Mouse (Mus musculus) heart, embryonic 12.5 days (tissue): ENCODE results near the gene 4921517D22Rik. TPM values are rescaled to one million over a fixed set of nuclear protein-coding genes. Genes with fewer than 3 reads are reported as not detected.
"Not testable (repeated sequence)": the region's sequence is repeated elsewhere in the genome, so short reads cannot be mapped to it uniquely, and the experiment has no call there.

Experiments
- ATAC-seq: fragments of 200-750 bp; cut with Nextera tagmentation; 2 replicates; pipeline ENCODE4 v1.8.0; 2017; ENCODE audit warnings: moderate TSS enrichment, moderate library complexity; ENCODE audit not compliant: insufficient number of reproducible peaks, low FRiP score
- H3K27ac ChIP-seq: fragments of 300-500 bp; sonication (generic); 2 replicates; pipeline ENCODE4 v1.5.1; 2016; ENCODE audit warnings: mild to moderate bottlenecking, moderate library complexity; ENCODE audit not compliant: poor library complexity, severe bottlenecking
- H3K27me3 ChIP-seq: fragments of 300-500 bp; sonication (generic); replicated peaks from 2 replicates; pipeline ENCODE4 v1.6.1; 2016; ENCODE audit warnings: mild to moderate bottlenecking, moderate library complexity
- H3K36me3 ChIP-seq: fragments of 300-500 bp; sonication (generic); 2 replicates; pipeline ENCODE4 v1.6.1; 2016; ENCODE audit warnings: mild to moderate bottlenecking, moderate library complexity
- H3K4me1 ChIP-seq: fragments of 300-500 bp; sonication (generic); replicated peaks from 2 replicates; pipeline ENCODE4 v1.6.1; 2016; ENCODE audit warnings: mild to moderate bottlenecking
- H3K4me2 ChIP-seq: fragments of 300-500 bp; sonication (generic); 2 replicates; pipeline ENCODE4 v1.6.1; 2016; ENCODE audit warnings: mild to moderate bottlenecking, moderate library complexity
- H3K4me3 ChIP-seq: fragments of 300-500 bp; sonication (generic); 2 replicates; pipeline ENCODE4 v1.5.1; 2016; ENCODE audit warnings: mild to moderate bottlenecking
- H3K9ac ChIP-seq: fragments of 300-500 bp; sonication (generic); 2 replicates; pipeline ENCODE4 v1.6.1; 2016; ENCODE audit warnings: mild to moderate bottlenecking, moderate library complexity
- H3K9me3 ChIP-seq: fragments of 300-500 bp; sonication (generic); replicated peaks from 2 replicates; pipeline ENCODE4 v1.6.1; 2016; ENCODE audit warnings: mild to moderate bottlenecking, moderate library complexity
- WGBS: fragments of 180-500 bp; shearing (Covaris S2); methylation state at CpG from one replicate; pipeline ENCODE4 v1.1.7; 2016; 5-methylcytosine and 5-hydroxymethylcytosine counted together
- polyA plus RNA-seq: library from polyadenylated mRNA; unstranded; fragments of >200 nt; fragmentation: Nextera tagmentation; extraction: Ambion mirVana; gene quantifications from 2 replicates; pipeline ENCODE4 v1.2.1, GENCODE M21; 2016

Gene 4921517D22Rik
- polyA plus RNA-seq, 1 experiment from 2014 or later = not detected

DNA sequence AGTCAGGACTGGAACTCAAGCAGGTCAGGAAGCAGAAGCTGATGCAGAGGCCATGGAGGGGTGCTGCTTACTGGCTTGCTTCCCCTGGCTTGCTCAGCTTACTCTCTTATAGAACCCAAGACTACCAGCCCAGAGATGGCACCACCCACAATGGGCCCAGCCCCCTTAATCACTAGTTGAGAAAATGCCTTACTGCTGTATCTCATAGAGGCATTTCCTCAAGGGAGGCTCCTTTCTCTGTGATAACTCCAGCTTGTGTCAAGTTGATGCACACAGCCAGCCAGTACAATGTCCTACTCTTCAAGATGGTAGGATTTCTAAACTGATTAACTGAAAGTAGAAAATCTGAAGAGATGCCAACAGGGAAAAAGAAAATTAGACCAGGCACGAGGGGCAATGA lies 28.2 kb upstream of the 4921517D22Rik start:
- not testable (repeated sequence) for H3K36me3 ChIP-seq, H3K9me3 ChIP-seq, H3K27ac ChIP-seq, H3K4me2 ChIP-seq, H3K4me1 ChIP-seq, H3K27me3 ChIP-seq, H3K4me3 ChIP-seq, H3K9ac ChIP-seq, ATAC-seq
- 71% methylated on average over 1 of the region's 1 CpGs for WGBS

DNA sequence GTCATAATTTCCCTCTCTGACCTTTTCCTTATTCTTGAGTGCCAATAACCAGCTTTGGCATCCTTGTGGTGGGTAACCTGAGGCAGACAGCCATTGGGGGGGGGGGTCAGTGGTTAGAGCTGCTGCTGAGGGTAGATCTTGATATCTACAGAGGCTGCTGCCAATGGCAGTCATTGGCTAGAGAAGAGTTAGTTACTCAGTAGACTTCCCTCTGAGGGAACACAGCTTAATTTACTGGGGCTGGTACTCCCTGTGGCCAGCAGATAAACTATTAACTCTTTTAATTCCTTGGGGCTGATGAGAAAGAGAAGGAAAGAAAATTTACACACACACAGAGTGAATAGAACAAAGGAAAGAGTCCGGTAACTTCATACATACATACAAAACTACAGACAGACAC lies 25.6 kb upstream of the 4921517D22Rik start:
- Histone ChIP-seq H3K4me3 (no peak overlapping the region), H3K9me3 (no peaks in the 10 kb centered on the region), H3K36me3 (no peaks in the 10 kb centered on the region), H3K4me2 (no peak overlapping the region), H3K9ac (no peak overlapping the region), H3K4me1 (no peaks in the 10 kb centered on the region), H3K27ac (0 out of 2 replicates have a peak overlapping the region, but pooled peaks have one; percentile 20), H3K27me3 (0 out of 2 replicates have a peak, but pooled peaks cover under 1% of the 10 kb centered on the region)
- WGBS = 89% methylated on average over 1 of the region's 1 CpGs
- ATAC-seq = no peak

DNA sequence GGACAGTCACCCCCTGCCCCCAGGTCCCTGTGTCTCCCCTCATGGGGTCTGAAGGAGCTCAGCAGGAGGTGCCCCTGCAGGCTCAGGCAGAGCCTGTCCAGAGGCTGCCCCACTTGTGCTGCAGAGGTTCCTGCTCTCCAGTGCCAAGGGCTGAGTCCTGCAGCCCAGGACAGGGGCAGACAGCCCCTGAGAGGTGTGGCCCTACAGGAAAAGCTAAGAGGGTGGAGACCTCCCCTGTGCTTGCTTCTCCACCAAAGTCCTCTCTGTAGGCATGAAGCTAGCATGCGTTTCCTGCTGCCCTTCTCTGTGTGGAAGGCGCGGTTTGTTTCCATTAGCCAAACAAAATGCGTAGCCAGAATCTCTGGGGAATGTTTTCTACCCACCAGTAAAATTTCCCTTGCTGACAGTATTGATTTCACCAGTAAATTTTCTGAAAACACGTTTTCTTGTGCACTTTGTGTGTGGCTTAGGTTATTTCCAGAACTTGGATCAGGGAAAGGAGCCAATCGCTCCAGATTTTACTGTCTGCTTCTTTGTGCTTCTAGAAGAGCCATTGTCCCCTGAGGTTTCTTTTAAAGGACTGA lies 25.0 kb upstream of the 4921517D22Rik start:
- 33% methylated on average over 6 of the region's 6 CpGs for WGBS
- H3K36me3 ChIP-seq, H3K4me2 ChIP-seq, H3K4me1 ChIP-seq, H3K9me3 ChIP-seq, H3K4me3 ChIP-seq, H3K27me3 ChIP-seq, H3K9ac ChIP-seq: not testable (repeated sequence)
- ATAC-seq = peak; percentile 49
- H3K27ac ChIP-seq = 0 out of 2 replicates have a peak overlapping the region, but pooled peaks have one; percentile 20

DNA sequence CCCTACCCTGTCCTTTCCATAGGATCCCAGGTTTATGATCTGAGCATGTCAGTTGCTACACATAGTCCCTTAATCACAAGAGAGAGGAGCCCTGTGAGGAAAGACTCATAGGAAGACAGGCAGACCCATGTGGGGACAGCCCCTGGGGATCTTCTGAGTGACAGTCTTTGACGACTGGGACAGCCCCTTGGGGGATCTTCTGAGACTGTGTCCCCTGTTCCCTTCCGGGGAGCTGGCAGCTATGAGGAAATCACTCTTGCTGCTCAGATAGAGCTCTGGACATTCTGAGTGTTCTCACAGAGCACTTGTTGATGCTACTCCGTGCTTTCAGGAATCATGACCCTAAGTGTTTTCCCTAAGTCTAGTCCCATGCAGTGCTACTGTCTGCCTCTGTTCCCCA lies 19.8 kb upstream of the 4921517D22Rik start:
- H3K9me3 ChIP-seq = no peaks in the 10 kb centered on the region
- no peaks in the 10 kb centered on the region for H3K4me1 ChIP-seq
- H3K27ac ChIP-seq = no peak overlapping the region
- no peak overlapping the region for H3K4me2 ChIP-seq
- H3K27me3 ChIP-seq = 0 out of 2 replicates have a peak, but pooled peaks cover 9% of the 10 kb centered on the region
- no peak overlapping the region for H3K4me3 ChIP-seq
- WGBS = 40% methylated on average over 3 of the region's 3 CpGs
- no peaks in the 10 kb centered on the region for H3K36me3 ChIP-seq
- no peak overlapping the region for H3K9ac ChIP-seq
- ATAC-seq = no peak

DNA sequence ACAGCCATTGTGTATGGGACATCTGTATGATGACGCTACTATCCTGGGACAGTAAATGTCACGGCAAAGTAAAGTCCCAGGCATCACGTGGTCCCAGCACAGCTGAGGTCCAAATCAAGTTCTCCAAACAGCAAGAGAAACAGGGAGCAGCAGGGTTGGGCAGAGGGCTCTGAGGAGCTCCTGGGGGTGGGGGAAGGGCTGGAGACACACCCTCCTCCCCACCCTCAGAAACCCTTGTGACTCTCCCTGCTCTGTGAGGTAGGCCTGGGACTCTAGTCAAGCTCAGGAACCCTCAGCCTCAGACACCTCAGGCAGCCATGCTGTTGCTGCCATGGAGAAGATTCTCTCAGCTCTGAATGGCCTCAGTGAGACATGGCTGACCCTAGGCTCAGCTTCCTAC lies 18.1 kb upstream of the 4921517D22Rik start, which contains the start of gene Spata31d1b:
Gene Spata31d1b (plus strand): TSS at position 301 of the 400 bp plus-strand sequence.
- ATAC-seq = not testable (repeated sequence)

DNA sequence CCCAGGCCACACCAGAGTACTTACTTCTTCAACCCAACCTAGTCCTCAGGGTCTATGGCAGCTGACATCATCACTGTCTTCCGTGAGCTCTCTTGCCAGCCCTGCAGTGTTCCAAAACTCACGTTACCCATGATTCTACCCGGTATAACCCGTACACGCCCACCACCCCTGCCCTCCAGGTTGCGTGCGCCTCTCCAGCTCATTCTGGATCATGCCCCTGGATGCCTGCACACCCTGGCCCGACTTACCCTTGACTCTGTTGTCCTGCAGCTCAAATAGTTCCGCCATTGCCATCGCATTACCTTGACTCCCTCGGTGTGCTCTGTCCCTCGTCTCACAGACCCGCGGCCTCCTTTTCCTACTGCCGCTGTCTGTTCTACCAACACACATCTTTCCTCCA lies 16.3 kb upstream of the 4921517D22Rik start, which contains the start of gene Spata31d1a:
Gene Spata31d1a (minus strand): TSS at position 101 of the 400 bp plus-strand sequence.
- no peak within 1 kb of the TSS for H3K27ac ChIP-seq
- no peak within 1 kb of the TSS for H3K9ac ChIP-seq
- no peak within 1 kb of the TSS for H3K4me3 ChIP-seq
- WGBS = 85% methylated on average over 15 of the region's 15 CpGs
- H3K9me3 ChIP-seq = no peaks in the 10 kb centered on the region
- H3K27me3 ChIP-seq = 0 out of 2 replicates have a peak, but pooled peaks cover 9% of the 10 kb centered on the region
- no peaks in the 10 kb centered on the region for H3K36me3 ChIP-seq
- no peaks in the 10 kb centered on the region for H3K4me1 ChIP-seq
- ATAC-seq = no peak
- H3K4me2 ChIP-seq = no peak within 1 kb of the TSS

More for the DNA sequence above, 18.1 kb upstream of the 4921517D22Rik start, which contains the start of gene Spata31d1b:
- not testable (repeated sequence) for H3K9me3 ChIP-seq, H3K4me3 ChIP-seq, H3K27me3 ChIP-seq, H3K4me2 ChIP-seq, H3K27ac ChIP-seq, H3K9ac ChIP-seq, H3K36me3 ChIP-seq, H3K4me1 ChIP-seq
- WGBS = 77% methylated on average over 3 of the region's 3 CpGs

DNA sequence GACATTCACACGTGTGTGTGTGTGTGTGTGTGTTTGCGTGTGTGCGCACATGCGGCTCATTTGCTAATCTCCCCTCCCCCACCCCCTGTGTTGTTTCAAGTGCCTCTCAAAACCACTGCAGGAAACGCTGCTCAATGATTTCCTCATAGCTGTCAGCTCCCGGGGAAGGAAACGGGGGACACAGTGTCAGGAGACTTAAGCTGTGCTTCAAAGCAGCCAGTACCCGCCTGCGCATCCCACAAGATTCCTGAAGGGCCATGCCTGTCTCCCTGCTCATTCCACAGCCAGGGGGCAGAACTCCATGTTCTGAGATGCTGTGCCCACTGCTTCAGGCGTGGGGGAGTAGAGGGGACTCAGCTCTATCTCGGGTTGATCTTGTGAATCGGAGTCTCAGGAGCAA lies 10.7 kb upstream of the 4921517D22Rik start:
- Histone ChIP-seq H3K4me3 (no peak overlapping the region), H3K27me3 (peaks cover 11% of the 10 kb centered on the region), H3K9me3 (no peaks in the 10 kb centered on the region), H3K36me3 (no peaks in the 10 kb centered on the region), H3K27ac (no peak overlapping the region), H3K4me1 (peaks cover 12% of the 10 kb centered on the region), H3K4me2 (peak overlapping the region; percentile 31; the same call in 1 of the 2 replicates), H3K9ac (no peak overlapping the region)
- 29% methylated on average over 12 of the region's 12 CpGs for WGBS
- peak; percentile 60 for ATAC-seq

DNA sequence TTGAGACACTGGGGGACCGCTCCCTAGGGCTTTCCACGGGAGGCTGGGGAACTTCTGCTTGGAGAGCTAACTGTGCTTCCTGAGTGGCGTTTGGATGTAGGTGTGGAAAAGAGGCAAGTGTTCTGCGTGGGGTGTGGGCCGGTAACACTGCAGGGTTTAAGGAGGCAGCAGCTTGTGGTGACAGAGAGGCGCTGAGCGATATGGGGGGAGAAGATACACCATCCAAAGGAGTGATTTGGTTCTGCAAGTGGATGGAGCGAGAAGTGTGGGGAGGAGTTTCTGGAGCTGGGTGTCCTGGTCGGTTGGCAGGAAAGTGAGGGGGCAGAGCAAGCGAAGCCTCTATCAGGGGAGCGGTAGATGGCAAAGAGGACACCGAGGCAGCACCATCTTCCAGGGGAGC lies 9.6 kb upstream of the 4921517D22Rik start:
- H3K4me1 ChIP-seq = peaks cover 12% of the 10 kb centered on the region
- 70% methylated on average over 12 of the region's 12 CpGs for WGBS
- H3K4me2 ChIP-seq = no peak overlapping the region
- H3K4me3 ChIP-seq = no peak overlapping the region
- H3K36me3 ChIP-seq = no peaks in the 10 kb centered on the region
- peaks cover 11% of the 10 kb centered on the region for H3K27me3 ChIP-seq
- H3K9ac ChIP-seq = no peak overlapping the region
- no peak overlapping the region for H3K27ac ChIP-seq
- H3K9me3 ChIP-seq = no peaks in the 10 kb centered on the region
- no peak for ATAC-seq

DNA sequence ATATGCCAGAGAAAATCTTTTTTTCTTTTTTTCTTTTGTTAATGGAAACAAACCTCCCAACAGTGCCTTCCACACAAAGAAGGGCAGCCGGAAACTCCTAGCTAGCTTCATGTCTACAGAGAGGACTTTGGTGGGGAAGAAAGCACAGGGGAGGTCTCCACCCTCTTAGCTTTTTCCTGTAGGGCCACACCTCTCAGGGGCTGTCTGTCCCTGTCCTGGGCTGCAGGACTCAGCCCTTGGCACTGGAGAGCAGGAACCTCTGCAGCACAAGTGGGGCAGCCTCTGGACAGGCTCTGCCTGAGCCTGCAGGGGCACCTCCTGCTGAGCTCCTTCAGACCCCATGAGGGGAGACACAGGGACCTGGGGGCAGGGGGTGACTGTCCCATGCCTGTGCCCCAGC lies 6.2 kb upstream of the 4921517D22Rik start:
- Histone ChIP-seq H3K27me3 (peaks cover 11% of the 10 kb centered on the region), H3K4me1 (peaks cover 12% of the 10 kb centered on the region)
- 43% methylated on average over 1 of the region's 1 CpGs for WGBS
- not testable (repeated sequence) for H3K4me2 ChIP-seq, H3K9ac ChIP-seq, H3K9me3 ChIP-seq, H3K4me3 ChIP-seq, H3K36me3 ChIP-seq, H3K27ac ChIP-seq
- peak; percentile 48; the same call in 1 of the 2 replicates for ATAC-seq

DNA sequence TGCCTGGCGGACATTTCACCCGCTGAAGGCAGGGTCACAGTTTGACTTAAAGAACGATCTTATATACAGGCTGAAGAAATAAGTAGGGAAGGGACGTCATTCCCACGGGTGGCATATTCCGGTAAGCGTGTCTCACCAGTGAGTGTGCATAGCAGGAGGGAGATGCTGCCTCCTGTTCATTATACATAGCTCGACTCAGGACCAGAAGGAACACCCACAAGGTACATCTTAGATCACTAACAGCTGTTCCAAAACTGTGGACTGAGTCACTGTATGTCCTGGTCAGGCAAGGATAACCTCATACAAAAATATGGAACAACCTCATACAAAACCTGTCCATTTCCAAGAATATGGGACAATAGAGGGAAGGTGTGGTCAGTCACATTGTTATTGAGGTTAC lies 5.2 kb upstream of the 4921517D22Rik start:
- no peak overlapping the region for H3K4me3 ChIP-seq
- H3K9ac ChIP-seq = no peak overlapping the region
- H3K4me2 ChIP-seq = no peak overlapping the region
- no peaks in the 10 kb centered on the region for H3K9me3 ChIP-seq
- no peaks in the 10 kb centered on the region for H3K36me3 ChIP-seq
- ATAC-seq = no peak
- peaks cover 11% of the 10 kb centered on the region for H3K27me3 ChIP-seq
- H3K27ac ChIP-seq = no peak overlapping the region
- H3K4me1 ChIP-seq = peaks cover 4% of the 10 kb centered on the region
- 90% methylated on average over 8 of the region's 8 CpGs for WGBS

DNA sequence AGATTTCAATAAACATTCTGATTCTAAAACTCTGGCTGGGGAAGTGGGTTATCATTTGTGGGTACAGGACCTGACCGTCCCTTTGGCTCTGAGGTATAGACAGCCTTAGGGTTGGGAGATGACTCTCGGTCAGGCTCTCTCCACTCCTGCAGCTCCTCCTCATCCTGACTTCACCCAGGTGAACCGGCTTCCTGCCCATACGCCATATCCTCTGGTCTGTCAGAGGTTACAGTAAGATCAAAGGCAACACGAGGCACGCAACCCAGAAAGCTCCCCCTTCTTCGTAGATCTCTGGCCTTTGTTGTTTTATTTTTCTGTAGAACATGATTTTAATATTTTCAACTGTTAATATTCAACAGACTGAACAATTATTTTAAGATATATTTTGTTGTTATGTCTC lies 1.9 kb upstream of the 4921517D22Rik start:
- Histone ChIP-seq H3K4me2 (no peak overlapping the region), H3K9ac (no peak overlapping the region), H3K4me1 (no peaks in the 10 kb centered on the region), H3K27ac (no peak overlapping the region), H3K27me3 (no peaks in the 10 kb centered on the region), H3K4me3 (no peak overlapping the region), H3K9me3 (no peaks in the 10 kb centered on the region), H3K36me3 (no peaks in the 10 kb centered on the region)
- ATAC-seq = no peak
- WGBS = 85% methylated on average over 7 of the region's 7 CpGs

DNA sequence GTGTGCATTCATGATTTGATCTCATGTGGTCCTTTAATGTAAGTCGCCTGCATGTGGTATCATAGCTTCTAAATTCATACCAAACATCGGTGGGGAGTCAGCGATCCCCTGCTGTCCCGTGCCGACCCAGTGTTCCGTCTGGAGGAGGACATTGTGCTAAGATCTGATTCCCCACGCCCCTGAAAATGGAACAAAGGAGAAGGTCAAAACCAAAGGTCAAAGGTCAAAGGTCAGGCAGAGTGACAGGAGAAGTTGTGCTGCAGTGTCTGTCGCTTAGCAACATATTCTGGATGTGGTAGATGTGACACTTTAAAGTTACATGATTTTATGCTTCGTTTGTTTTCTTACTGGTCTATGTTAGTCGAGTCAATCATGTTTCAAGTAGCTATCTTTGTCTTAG lies 2.4 kb downstream of the 4921517D22Rik start:
- H3K4me3 ChIP-seq = no peak overlapping the region
- H3K27me3 ChIP-seq = no peaks in the 10 kb centered on the region
- WGBS = 83% methylated on average over 10 of the region's 10 CpGs
- H3K4me2 ChIP-seq = no peak overlapping the region
- no peaks in the 10 kb centered on the region for H3K9me3 ChIP-seq
- no peak overlapping the region for H3K9ac ChIP-seq
- ATAC-seq = no peak
- peaks cover 10% of the 10 kb centered on the region; the same call in 1 of the 2 replicates for H3K4me1 ChIP-seq
- no peak overlapping the region for H3K27ac ChIP-seq
- no peaks in the 10 kb centered on the region for H3K36me3 ChIP-seq
